Mouse (Mus musculus): ENCODE data around the gene Slc37a1.

- TF ChIP-seq CTCF (IDR thresholded peaks at IDR 0.05; ENCODE audit: control insufficient read depth, insufficient read depth, insufficient read length) (no peak), USF1 (IDR thresholded peaks at IDR 0.05; ENCODE audit: low read depth) (no peak)
Measured at GRCm38 (mm10) chr17:31379086-31379485, 92.5 kb downstream of the Slc37a1 start.
